Comparison of ENCODE assay signal across 8 mouse cellular contexts in the genomic region with DNA sequence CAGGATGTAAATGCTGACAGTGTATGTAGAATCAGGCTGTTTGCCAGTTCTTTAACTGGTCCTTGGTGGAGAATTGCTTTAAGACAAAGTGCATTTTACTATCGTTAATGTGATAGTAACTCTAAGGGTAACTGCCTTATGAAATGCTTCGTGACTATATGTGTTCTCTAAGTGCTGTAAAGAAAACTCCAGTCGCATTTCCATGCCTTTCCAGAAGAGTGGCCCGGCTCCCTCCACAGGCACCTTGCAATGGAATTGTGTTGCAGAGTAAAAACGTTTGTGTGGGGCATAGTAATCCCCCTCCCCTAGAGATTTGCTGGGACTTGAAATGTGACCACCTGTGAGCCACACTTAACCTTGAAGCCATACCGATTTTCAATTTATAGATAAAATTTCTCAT. TPM values are rescaled to one million over a fixed set of nuclear protein-coding genes. Genes with fewer than 3 reads are reported as not detected.
DNase-seq lines count a peak whose midpoint lies in the region; ATAC-seq and TF ChIP-seq lines count a peak whose summit lies in the region.

No protein-coding gene starts in this region.

- ATAC-seq in kidney, postnatal 0 days (replicated peaks; ENCODE audit: low FRiP score, low read depth) = no peak
- ATAC-seq in hindbrain, embryonic 13.5 days (ENCODE audit: low FRiP score) = no peak
- ATAC-seq in midbrain, embryonic 16.5 days = no peak

- no peak overlapping the region for H3K9ac ChIP-seq in kidney, postnatal 0 days (ENCODE audit: low read depth, low read length)
- no peak overlapping the region for H3K9ac ChIP-seq in hindbrain, embryonic 13.5 days
- no peak overlapping the region for H3K9ac ChIP-seq in midbrain, embryonic 16.5 days (ENCODE audit: low read depth, low read length)

- peak overlapping the region; percentile 68 for H3K4me3 ChIP-seq in kidney, postnatal 0 days (replicated peaks; ENCODE audit: low read depth, low read length)
- H3K4me3 ChIP-seq in embryonic facial prominence, embryonic 10.5 days = peak overlapping the region; percentile 68
- H3K4me3 ChIP-seq in hindbrain, embryonic 13.5 days = peak overlapping the region; percentile 63
- H3K4me3 ChIP-seq in midbrain, embryonic 16.5 days (ENCODE audit: low read depth, low read length) = peak overlapping the region; percentile 59

- no peaks in the 10 kb centered on the region for H3K36me3 ChIP-seq in kidney, postnatal 0 days (ENCODE audit: insufficient read depth, low read length)
- H3K36me3 ChIP-seq in embryonic facial prominence, embryonic 10.5 days (replicated peaks) = no peaks in the 10 kb centered on the region
- no peaks in the 10 kb centered on the region for H3K36me3 ChIP-seq in hindbrain, embryonic 13.5 days
- no peaks in the 10 kb centered on the region for H3K36me3 ChIP-seq in midbrain, embryonic 16.5 days (ENCODE audit: control insufficient read depth, insufficient read depth, low read length)

- no peaks in the 10 kb centered on the region for H3K4me1 ChIP-seq in kidney, postnatal 0 days (replicated peaks; ENCODE audit: insufficient read depth, low read length)
- peaks cover 11% of the 10 kb centered on the region for H3K4me1 ChIP-seq in embryonic facial prominence, embryonic 10.5 days
- 0 out of 2 replicates have a peak, but pooled peaks cover 5% of the 10 kb centered on the region for H3K4me1 ChIP-seq in hindbrain, embryonic 13.5 days (replicated peaks)
- H3K4me1 ChIP-seq in midbrain, embryonic 16.5 days (ENCODE audit: control insufficient read depth, insufficient read depth, low read length) = 0 out of 2 replicates have a peak, but pooled peaks cover 3% of the 10 kb centered on the region

- peak overlapping the region; percentile 79 for H3K4me2 ChIP-seq in kidney, postnatal 0 days (ENCODE audit: low read length)
- H3K4me2 ChIP-seq in hindbrain, embryonic 13.5 days = peak overlapping the region; percentile 78
- H3K4me2 ChIP-seq in midbrain, embryonic 16.5 days (ENCODE audit: low read length) = peak overlapping the region; percentile 79

- no peak for DNase-seq in kidney, postnatal 0 days (ENCODE audit: low spot score)
- no peak for DNase-seq in kidney, adult 8-10 months
- DNase-seq in embryonic facial prominence, embryonic 10.5 days (ENCODE audit: low spot score) = no peak
- DNase-seq in urinary bladder, postnatal 4 days (ENCODE audit: low spot score in 2 of 2) = no peak
- DNase-seq in adrenal gland, adult 18-20 months (ENCODE audit: low spot score in 2 of 2) = no peak
- no peak for DNase-seq in spleen, postnatal 4 days (ENCODE audit: low spot score in 2 of 2)

- no peaks in the 10 kb centered on the region for H3K27me3 ChIP-seq in kidney, postnatal 0 days (ENCODE audit: insufficient read depth, low read length)
- H3K27me3 ChIP-seq in embryonic facial prominence, embryonic 10.5 days (replicated peaks; ENCODE audit: low read depth, poor library complexity, severe bottlenecking) = peaks cover 18% of the 10 kb centered on the region; the same call in 1 of the 2 replicates
- no peaks in the 10 kb centered on the region for H3K27me3 ChIP-seq in hindbrain, embryonic 13.5 days
- H3K27me3 ChIP-seq in midbrain, embryonic 16.5 days (ENCODE audit: control insufficient read depth, insufficient read depth, low read depth, low read length) = no peaks in the 10 kb centered on the region; the same call in 1 of the 2 replicates

- TF ChIP-seq CTCF in kidney, postnatal 0 days (IDR thresholded peaks at IDR 0.05; ENCODE audit: low read depth) = no peak

- 44% methylated on average over 6 of the region's 6 CpGs for WGBS in kidney, postnatal 0 days
- 40% methylated on average over 6 of the region's 6 CpGs for WGBS in embryonic facial prominence, embryonic 10.5 days
- 45% methylated on average over 6 of the region's 6 CpGs for WGBS in hindbrain, embryonic 13.5 days
- 42% methylated on average over 6 of the region's 6 CpGs for WGBS in midbrain, embryonic 16.5 days

- H3K9me3 ChIP-seq in kidney, postnatal 0 days (replicated peaks; ENCODE audit: low read length) = no peaks in the 10 kb centered on the region
- no peaks in the 10 kb centered on the region for H3K9me3 ChIP-seq in embryonic facial prominence, embryonic 10.5 days
- H3K9me3 ChIP-seq in hindbrain, embryonic 13.5 days = no peaks in the 10 kb centered on the region
- H3K9me3 ChIP-seq in midbrain, embryonic 16.5 days (replicated peaks; ENCODE audit: control insufficient read depth, low read length, poor library complexity, severe bottlenecking) = no peaks in the 10 kb centered on the region

- peak overlapping the region; percentile 10; the same call in 1 of the 2 replicates for H3K27ac ChIP-seq in kidney, postnatal 0 days
- no peak overlapping the region for H3K27ac ChIP-seq in embryonic facial prominence, embryonic 10.5 days (replicated peaks)
- H3K27ac ChIP-seq in hindbrain, embryonic 13.5 days = no peak overlapping the region
- H3K27ac ChIP-seq in midbrain, embryonic 16.5 days (ENCODE audit: low read length) = no peak overlapping the region

RNA-seq across cellular contexts. Expression of gene Mef2c, which starts 22.2 kb away (rescaled TPM):
- polyA plus RNA-seq in kidney, postnatal 0 days (2015; fragmentation: Nextera tagmentation; extraction: Ambion mirVana) = 51.8 and 55.1 TPM in 2 replicates
- polyA plus RNA-seq in embryonic facial prominence, embryonic 10.5 days (2016; fragmentation: Nextera tagmentation; extraction: Ambion mirVana) = 17.9 and 18.1 TPM in 2 replicates
- polyA plus RNA-seq in hindbrain, embryonic 13.5 days (2015; fragmentation: Nextera tagmentation; extraction: Ambion mirVana) = 21.8 and 23.2 TPM in 2 replicates
- polyA plus RNA-seq in midbrain, embryonic 16.5 days (2015; fragmentation: Nextera tagmentation; extraction: Ambion mirVana) = 35.9 and 41.3 TPM in 2 replicates
- 10 to 100 TPM; 25.8 to 30.8 TPM for total RNA-seq in adrenal gland, adult 18-20 months (2021)
